Mouse (Mus musculus): Measurements from ENCODE around the gene Fgf7.

Gene Fgf7

DNA sequence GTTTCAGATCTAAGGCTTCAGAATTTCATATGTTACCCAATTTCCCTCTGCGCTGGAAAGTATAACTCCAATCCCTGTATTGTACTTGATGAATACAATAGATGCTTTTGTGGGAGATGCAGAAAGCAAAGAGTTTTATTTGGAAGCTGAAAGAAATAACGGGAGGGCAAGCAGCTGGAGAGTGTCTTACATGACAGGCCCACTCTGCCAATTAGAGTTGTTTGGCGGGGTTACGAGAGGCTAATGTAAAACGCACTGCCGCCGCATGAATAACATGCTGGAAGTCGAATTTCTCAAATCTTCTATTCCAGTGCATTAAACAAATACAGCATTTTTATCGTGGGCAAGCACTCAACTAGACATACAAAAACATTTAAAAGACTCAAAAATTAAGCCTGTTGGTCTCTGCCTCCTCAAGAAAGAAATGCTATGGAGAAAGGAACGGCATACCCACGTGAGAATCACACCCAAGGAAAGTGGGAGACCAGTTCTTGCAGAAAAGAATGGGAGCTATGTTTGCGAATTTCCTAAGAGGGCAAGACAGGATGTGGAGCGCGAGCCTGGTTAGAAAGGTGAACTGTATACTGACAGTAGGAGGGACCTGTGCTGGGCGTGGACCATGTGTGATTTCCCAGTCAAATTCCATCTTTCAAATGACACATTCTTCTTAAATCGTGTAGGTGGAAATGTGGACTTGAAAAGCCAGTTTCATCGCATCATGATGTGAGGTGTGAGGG, 26.7 kb downstream of the Fgf7 start:
- DNase-seq (ENCODE audit: low spot score in 2 of 2) = no peak

DNA sequence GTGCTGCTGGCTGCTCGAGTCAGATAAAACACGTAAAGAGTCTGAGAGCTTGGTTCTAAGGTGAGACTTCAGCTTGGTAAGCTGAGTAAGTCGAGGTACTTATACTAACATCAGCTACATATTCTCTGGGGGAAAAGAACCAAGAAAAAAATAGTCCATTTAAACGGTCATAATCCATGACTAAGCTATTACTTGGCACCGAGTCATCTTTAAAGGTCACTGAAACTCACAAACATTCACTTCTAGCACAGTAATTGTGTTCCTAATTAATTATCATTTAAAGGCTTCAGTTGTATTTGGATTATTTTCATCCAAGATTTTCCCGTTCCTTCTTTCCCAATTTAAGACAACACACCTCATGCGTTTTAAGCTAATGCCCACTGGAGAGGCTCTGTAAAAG, 28.4 kb downstream of the Fgf7 start:
- no peak for DNase-seq (ENCODE audit: low spot score in 2 of 2)

DNA sequence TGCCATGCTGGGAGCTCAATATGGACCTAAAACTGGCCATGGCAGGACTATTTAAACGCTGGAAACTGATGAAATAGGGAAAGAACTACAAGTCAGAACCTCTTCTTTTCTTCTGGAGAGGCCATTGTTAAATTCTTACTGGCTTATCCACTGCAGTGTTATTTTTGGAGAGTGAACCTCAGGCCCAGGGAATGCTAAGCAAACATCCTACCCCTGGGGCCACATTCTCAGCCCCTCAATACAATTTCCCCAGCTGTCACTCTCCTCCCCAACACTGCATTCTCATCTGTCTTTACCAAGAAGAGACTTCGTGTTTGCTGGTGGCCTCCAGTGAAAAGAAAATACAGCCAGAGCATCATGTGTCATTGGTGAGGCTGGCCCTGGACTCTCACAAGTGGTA, 30.4 kb downstream of the Fgf7 start:
- DNase-seq (ENCODE audit: low spot score in 2 of 2) = no peak

DNA sequence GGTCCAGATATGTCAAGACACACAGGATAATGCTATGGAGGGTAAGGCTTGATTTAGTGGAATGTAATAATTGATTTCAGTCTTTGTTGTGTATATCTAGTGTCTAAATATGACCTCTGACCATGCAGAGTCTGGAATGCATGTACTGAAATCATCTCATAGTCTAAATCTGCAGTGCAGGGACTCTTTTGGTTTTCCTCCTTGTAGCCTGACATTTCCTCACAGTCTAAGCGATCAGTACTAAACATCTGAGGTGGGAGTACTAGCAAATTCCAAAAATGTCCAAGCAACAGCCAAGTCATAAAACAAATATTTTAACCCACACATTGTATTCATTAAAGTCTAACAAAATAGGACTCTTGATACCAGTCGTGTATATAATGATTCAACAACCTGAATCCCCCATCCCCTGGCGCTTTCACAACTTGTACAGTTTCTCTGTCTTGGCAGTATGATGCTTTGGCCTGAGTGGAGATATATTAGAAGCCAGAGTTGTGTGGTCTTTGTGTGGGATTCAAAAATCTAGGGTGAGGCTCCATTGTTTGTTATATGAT, 30.9 kb downstream of the Fgf7 start:
- no peak for DNase-seq (ENCODE audit: low spot score in 2 of 2)

DNA sequence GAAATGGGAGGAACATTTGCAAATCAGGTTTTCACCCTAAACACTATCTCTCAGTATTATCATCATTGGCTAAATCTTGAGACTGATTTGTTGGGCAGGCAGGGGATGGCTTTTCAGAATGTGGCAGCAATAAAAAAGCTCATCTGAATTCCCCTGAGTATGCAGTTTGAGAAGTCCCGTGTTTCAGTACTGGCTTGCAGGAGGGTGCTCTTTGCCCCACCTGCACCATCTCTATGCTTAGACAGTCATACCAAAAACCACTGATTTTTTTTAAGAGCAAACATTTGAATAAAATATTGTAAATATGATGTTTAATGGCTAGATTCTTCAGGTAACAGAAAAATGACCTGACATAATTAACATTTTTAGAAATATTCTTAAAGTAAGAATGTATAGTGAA, 35.3 kb downstream of the Fgf7 start:
- DNase-seq (ENCODE audit: low spot score in 2 of 2) = no peak

DNA sequence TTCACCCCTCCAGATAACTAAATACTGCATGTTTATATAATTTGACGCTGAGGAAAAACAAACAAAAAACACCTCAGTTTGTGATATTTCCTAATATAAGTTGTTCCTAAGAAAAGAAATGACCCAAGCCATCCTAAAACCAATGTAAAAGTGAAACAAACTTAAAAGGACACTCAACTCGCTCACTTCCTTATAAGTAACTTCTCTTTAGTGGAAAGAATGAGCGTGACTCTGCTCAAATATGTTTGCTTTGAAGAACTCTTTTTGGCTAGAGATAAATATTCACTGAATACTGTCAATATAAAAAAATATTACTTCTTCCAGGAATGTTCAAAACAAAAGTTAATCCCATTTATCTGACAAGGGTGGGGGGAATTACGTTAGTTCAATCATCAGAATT, 39.3 kb downstream of the Fgf7 start:
- DNase-seq (ENCODE audit: low spot score in 2 of 2) = no peak

DNA sequence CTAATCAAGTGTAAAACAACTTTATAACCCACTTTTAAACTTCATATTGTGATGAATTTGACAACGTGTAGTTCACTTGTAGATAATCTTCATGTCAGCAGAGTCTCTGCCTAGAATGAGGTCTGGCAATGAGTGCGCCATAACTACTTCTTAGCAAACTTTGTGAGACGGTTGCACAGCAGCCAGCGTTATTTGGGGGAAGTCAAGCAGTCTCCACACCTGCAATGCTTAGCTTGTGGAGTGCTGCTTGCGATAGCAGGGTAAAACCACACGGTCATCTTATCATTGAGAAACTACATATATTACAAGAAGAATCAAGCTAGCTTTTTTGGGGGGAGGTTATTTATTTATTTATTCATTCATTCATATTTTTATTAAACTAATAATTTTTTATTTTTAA, 42.0 kb downstream of the Fgf7 start:
- DNase-seq (ENCODE audit: low spot score in 2 of 2) = no peak

DNA sequence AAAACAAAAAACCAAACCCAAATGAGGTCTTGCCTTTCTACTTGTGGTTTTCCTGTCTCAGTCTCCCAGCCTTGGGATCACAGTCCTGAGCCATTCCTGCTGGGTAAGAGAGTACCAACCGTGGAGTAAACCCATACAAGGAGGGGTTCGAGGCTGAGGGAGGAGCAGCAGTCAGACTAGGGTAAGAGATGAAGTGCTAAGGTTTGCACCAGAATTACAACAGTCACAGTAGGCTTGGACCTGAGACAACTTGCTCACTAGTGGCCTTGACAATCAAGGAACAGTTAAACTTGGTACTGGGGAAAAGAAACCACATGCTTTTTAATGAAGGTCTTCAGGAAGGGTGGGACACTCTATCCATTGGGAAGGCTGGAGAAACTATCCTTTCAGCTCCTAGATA, 44.6 kb downstream of the Fgf7 start:
- no peak for DNase-seq (ENCODE audit: low spot score in 2 of 2)

DNA sequence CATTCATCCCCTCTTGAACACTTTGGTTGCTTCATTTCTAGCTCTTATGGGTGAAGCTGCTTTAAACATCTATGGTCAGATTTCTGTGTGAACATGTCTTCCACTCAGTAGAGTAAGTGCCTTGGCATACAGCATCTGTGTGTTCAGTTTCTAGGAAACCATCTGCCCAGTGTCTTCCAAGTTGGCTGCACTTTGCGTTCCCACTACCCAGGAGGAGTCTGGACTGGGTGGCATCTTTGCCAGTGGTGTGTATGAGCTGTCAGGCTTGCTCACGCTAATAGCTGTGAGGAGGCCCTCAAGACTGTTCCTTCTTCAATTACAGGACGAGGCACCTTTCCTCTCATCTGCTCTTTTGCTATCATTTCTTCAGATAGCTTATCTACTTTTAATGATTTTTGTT, 49.9 kb downstream of the Fgf7 start:
- DNase-seq (ENCODE audit: low spot score in 2 of 2) = no peak

DNA sequence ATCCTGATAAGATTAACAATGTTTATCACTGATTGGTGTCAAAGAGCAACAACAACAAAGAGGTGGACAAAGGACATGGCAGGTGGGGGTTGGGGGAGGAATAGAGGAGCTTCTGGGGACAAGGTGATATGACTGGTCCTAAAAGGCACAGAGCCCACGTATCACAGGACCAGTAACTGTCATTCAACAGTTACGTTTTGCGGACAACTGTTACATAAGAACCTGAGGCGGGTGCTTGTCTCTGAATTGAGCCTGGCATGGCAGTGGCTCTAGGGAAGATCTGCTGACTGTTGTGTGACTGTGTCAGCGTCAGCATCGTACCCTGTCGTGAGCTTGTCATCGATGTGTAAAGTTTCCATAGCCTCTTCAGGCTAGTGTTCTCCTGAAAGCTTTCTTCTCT, 51.7 kb downstream of the Fgf7 start:
- DNase-seq (ENCODE audit: low spot score in 2 of 2) = no peak

DNA sequence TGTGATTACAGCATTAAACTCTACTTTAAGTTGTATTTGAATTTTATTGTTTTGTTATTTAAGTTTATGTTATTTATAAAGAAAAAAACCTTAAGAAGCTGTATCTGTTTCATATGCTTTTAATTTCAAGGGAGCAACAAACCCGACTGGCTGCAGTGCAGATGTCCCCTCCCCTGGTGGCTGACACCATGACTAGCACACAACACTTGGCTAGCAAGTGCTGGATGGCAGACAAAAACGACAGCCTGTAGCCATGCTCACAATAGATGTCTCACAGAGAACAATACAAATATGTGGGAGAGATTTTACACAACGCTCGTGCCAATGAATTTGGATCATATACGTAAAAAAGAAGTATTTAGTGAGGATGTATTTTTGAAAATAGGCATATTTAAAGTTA, 56.0 kb downstream of the Fgf7 start:
- DNase-seq (ENCODE audit: low spot score in 2 of 2) = no peak

DNA sequence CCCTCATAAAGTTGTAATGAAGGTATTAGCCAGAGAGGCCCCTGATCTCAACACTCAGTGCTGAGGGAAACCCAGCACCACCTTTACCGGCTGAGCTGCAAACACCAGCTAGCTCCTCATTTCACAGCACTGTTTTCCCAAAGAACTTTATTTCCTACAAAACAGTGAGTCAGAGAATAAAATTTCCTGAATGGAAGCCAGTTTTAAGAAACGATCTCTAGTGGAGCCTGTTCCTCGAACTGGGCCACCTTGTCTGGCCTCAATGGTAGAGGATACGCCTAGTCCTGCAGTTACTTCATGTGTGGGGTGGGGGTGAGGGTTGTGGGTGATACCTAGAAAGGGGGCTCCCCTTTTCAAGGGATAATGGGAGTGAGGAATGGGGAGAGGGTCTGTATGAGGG, 60.2 kb downstream of the Fgf7 start:
- no peak for DNase-seq (ENCODE audit: low spot score in 2 of 2)

All from spleen, postnatal 36 days (tissue).